19 mouse cellular contexts compared by ENCODE assay signal in the genomic region with DNA sequence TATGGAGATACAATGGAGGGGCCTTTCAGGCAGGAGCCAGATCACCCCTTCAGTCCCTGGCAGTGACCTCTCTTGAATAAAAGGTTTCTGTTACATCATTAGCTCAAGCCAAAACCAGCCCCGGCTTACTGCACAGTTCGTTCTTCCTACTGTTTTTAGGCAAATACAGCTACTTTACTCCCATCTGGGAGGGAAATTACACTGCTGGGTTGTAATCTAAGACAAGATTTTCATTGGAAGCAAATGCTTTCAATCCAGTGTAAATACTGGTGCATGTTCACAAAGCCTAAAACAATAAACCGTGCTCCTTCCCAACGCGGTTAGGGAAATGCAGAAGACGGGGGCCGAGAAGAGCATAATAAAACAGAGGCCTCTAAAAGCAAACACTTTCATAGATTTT.
DNase-seq lines count a peak whose midpoint lies in the region; ATAC-seq lines count a peak whose summit lies in the region.
"Had no signal": no experiment of that assay in that cellular context is flagged by ENCODE, and none has a peak within 500 bp of the region (broad histone marks: within the 10 kb centered on the region; RNA-seq: fewer than 3 reads in every experiment).

No protein-coding gene starts in this region.

- no peaks in the 10 kb centered on the region for H3K27me3 ChIP-seq in hindbrain, embryonic 12.5 days
- no peaks in the 10 kb centered on the region for H3K27me3 ChIP-seq in hindbrain, embryonic 11.5 days (ENCODE audit: control insufficient read depth, insufficient read depth, low read length)
- no peaks in the 10 kb centered on the region for H3K27me3 ChIP-seq in midbrain, embryonic 13.5 days
- no peaks in the 10 kb centered on the region for H3K27me3 ChIP-seq in midbrain, embryonic 10.5 days (ENCODE audit: low read depth, poor library complexity, severe bottlenecking)
- H3K27me3 ChIP-seq in embryonic facial prominence, embryonic 14.5 days (replicated peaks; ENCODE audit: control insufficient read depth, insufficient read depth, low read length), result no peaks in the 10 kb centered on the region
- no peaks in the 10 kb centered on the region for H3K27me3 ChIP-seq in neural tube, embryonic 15.5 days (replicated peaks)

- H3K4me3 ChIP-seq in hindbrain, embryonic 12.5 days, result no peak overlapping the region
- H3K4me3 ChIP-seq in hindbrain, embryonic 11.5 days (ENCODE audit: low read depth, low read length), result no peak overlapping the region
- H3K4me3 ChIP-seq in midbrain, embryonic 13.5 days (replicated peaks), result no peak overlapping the region
- H3K4me3 ChIP-seq in midbrain, embryonic 10.5 days, result no peak overlapping the region
- H3K4me3 ChIP-seq in embryonic facial prominence, embryonic 14.5 days (ENCODE audit: low read depth, low read length), result no peak overlapping the region
- H3K4me3 ChIP-seq in neural tube, embryonic 15.5 days (replicated peaks), result no peak overlapping the region
- H3K4me3 ChIP-seq: forebrain, embryonic 12.5 days had no signal

- no peak overlapping the region for H3K9ac ChIP-seq in hindbrain, embryonic 12.5 days
- no peak overlapping the region for H3K9ac ChIP-seq in hindbrain, embryonic 11.5 days (ENCODE audit: low read depth, low read length)
- no peak overlapping the region for H3K9ac ChIP-seq in midbrain, embryonic 13.5 days (replicated peaks)
- no peak overlapping the region for H3K9ac ChIP-seq in embryonic facial prominence, embryonic 14.5 days (ENCODE audit: low read depth, low read length)
- H3K9ac ChIP-seq in neural tube, embryonic 15.5 days (replicated peaks), result no peak overlapping the region
- H3K9ac ChIP-seq: forebrain, embryonic 12.5 days had no signal

- no peaks in the 10 kb centered on the region for H3K36me3 ChIP-seq in hindbrain, embryonic 12.5 days
- no peaks in the 10 kb centered on the region for H3K36me3 ChIP-seq in hindbrain, embryonic 11.5 days (ENCODE audit: control insufficient read depth, insufficient read depth, low read length)
- H3K36me3 ChIP-seq in midbrain, embryonic 13.5 days, result no peaks in the 10 kb centered on the region
- peaks cover 6% of the 10 kb centered on the region; the same call in 1 of the 2 replicates for H3K36me3 ChIP-seq in midbrain, embryonic 10.5 days
- H3K36me3 ChIP-seq in embryonic facial prominence, embryonic 14.5 days (ENCODE audit: control insufficient read depth, insufficient read depth, low read length), result no peaks in the 10 kb centered on the region
- H3K36me3 ChIP-seq in neural tube, embryonic 15.5 days, result no peaks in the 10 kb centered on the region
- H3K36me3 ChIP-seq: forebrain, embryonic 12.5 days had no signal

- intact Hi-C loops in left cerebral cortex, postnatal 36 days (cut with DNase I), result no loop called here

- H3K4me2 ChIP-seq in hindbrain, embryonic 12.5 days (replicated peaks), result no peak overlapping the region
- no peak overlapping the region for H3K4me2 ChIP-seq in hindbrain, embryonic 11.5 days (replicated peaks; ENCODE audit: low read depth, low read length)
- H3K4me2 ChIP-seq in midbrain, embryonic 13.5 days (replicated peaks), result no peak overlapping the region
- H3K4me2 ChIP-seq in embryonic facial prominence, embryonic 14.5 days (ENCODE audit: low read depth, low read length), result no peak overlapping the region
- peak overlapping the region; percentile 6; the same call in 1 of the 2 replicates for H3K4me2 ChIP-seq in neural tube, embryonic 15.5 days
- H3K4me2 ChIP-seq: forebrain, embryonic 12.5 days had no signal

- no peak for DNase-seq in hindbrain, embryonic 11.5 days (ENCODE audit: low spot score)
- DNase-seq in midbrain, embryonic 10.5 days (ENCODE audit: low spot score), result no peak
- peak; percentile 61 for DNase-seq in embryonic facial prominence, embryonic 14.5 days (ENCODE audit: low spot score)
- DNase-seq in natural killer cell, adult 2 months (ENCODE audit: low spot score in 2 of 2), result no peak
- DNase-seq in left cerebral cortex, postnatal 36 days (ENCODE audit: low spot score in 2 of 2), result no peak
- DNase-seq: cerebellum, adult 8-10 months; gastrocnemius, postnatal 10 days; heart, adult 18-20 months; kidney, adult 8-10 months; kidney, postnatal 25 days; layer of hippocampus, adult 9-11 months; liver; lung, postnatal 10 days; right cerebral cortex, postnatal 4 days; thymus, adult 2 months had no signal

- ATAC-seq in hindbrain, embryonic 12.5 days (ENCODE audit: low FRiP score), result no peak
- no peak for ATAC-seq in hindbrain, embryonic 11.5 days (ENCODE audit: low FRiP score)
- ATAC-seq in midbrain, embryonic 13.5 days, result no peak
- ATAC-seq in embryonic facial prominence, embryonic 14.5 days (ENCODE audit: low read depth), result no peak
- no peak for ATAC-seq in neural tube, embryonic 15.5 days (ENCODE audit: low FRiP score)

- peak overlapping the region; percentile 36; the same call in 1 of the 2 replicates for H3K27ac ChIP-seq in hindbrain, embryonic 12.5 days
- H3K27ac ChIP-seq in hindbrain, embryonic 11.5 days (ENCODE audit: low read depth, low read length), result no peak overlapping the region
- peak overlapping the region; percentile 25; the same call in 1 of the 2 replicates for H3K27ac ChIP-seq in midbrain, embryonic 13.5 days
- no peak overlapping the region for H3K27ac ChIP-seq in midbrain, embryonic 10.5 days (replicated peaks)
- no peak overlapping the region; the same call in 1 of the 2 replicates for H3K27ac ChIP-seq in embryonic facial prominence, embryonic 14.5 days (replicated peaks; ENCODE audit: low read depth, low read length)
- peak overlapping the region; percentile 30; the same call in 1 of the 2 replicates for H3K27ac ChIP-seq in neural tube, embryonic 15.5 days (replicated peaks)
- H3K27ac ChIP-seq: forebrain, embryonic 12.5 days had no signal

- 61% methylated on average over 7 of the region's 7 CpGs for WGBS in hindbrain, embryonic 12.5 days
- WGBS in hindbrain, embryonic 11.5 days, result 55% methylated on average over 7 of the region's 7 CpGs
- WGBS in midbrain, embryonic 13.5 days, result 66% methylated on average over 7 of the region's 7 CpGs
- WGBS in midbrain, embryonic 10.5 days, result 62% methylated on average over 7 of the region's 7 CpGs
- 28% methylated on average over 7 of the region's 7 CpGs for WGBS in embryonic facial prominence, embryonic 14.5 days
- WGBS in neural tube, embryonic 15.5 days, result 41% methylated on average over 7 of the region's 7 CpGs

- peaks cover 52% of the 10 kb centered on the region for H3K4me1 ChIP-seq in hindbrain, embryonic 12.5 days
- no peaks in the 10 kb centered on the region; the same call in 1 of the 2 replicates for H3K4me1 ChIP-seq in hindbrain, embryonic 11.5 days (replicated peaks; ENCODE audit: control insufficient read depth, insufficient read depth, low read length)
- H3K4me1 ChIP-seq in midbrain, embryonic 13.5 days (replicated peaks), result peaks cover 41% of the 10 kb centered on the region
- peaks cover 50% of the 10 kb centered on the region for H3K4me1 ChIP-seq in midbrain, embryonic 10.5 days
- H3K4me1 ChIP-seq in embryonic facial prominence, embryonic 14.5 days (ENCODE audit: control insufficient read depth, insufficient read depth, low read length), result peaks cover 26% of the 10 kb centered on the region
- peaks cover 50% of the 10 kb centered on the region for H3K4me1 ChIP-seq in neural tube, embryonic 15.5 days

- no peaks in the 10 kb centered on the region for H3K9me3 ChIP-seq in hindbrain, embryonic 12.5 days (replicated peaks)
- no peaks in the 10 kb centered on the region for H3K9me3 ChIP-seq in hindbrain, embryonic 11.5 days (ENCODE audit: control insufficient read depth, low read length)
- H3K9me3 ChIP-seq in midbrain, embryonic 13.5 days, result no peaks in the 10 kb centered on the region
- H3K9me3 ChIP-seq in midbrain, embryonic 10.5 days (replicated peaks), result no peaks in the 10 kb centered on the region
- H3K9me3 ChIP-seq in embryonic facial prominence, embryonic 14.5 days (ENCODE audit: control insufficient read depth, low read length), result no peaks in the 10 kb centered on the region
- no peaks in the 10 kb centered on the region for H3K9me3 ChIP-seq in neural tube, embryonic 15.5 days (replicated peaks)
- H3K9me3 ChIP-seq: forebrain, embryonic 12.5 days had no signal

Comparison
In these comparisons a context has a peak if more than half of its experiments do, and no peak if none do; other contexts are left out.
1. H3K27ac ChIP-seq: peak in hindbrain, embryonic 12.5 days (single experiment), midbrain, embryonic 13.5 days (single experiment) and neural tube, embryonic 15.5 days (single experiment); none in hindbrain, embryonic 11.5 days (single experiment), midbrain, embryonic 10.5 days (single experiment) and embryonic facial prominence, embryonic 14.5 days (single experiment).